ENCODE assay signal across 23 mouse cellular contexts in genomic region chr14:86421881-86422280, GRCm38 (mm10).
DNase-seq lines count a peak whose midpoint lies in the region; ATAC-seq and TF ChIP-seq lines count a peak whose summit lies in the region.
"Had no signal": no experiment of that assay in that cellular context is flagged by ENCODE, and none has a peak within 500 bp of the region (broad histone marks: within the 10 kb centered on the region; RNA-seq: fewer than 3 reads in every experiment).

No protein-coding gene starts in this region.

- no peak for ATAC-seq in kidney, embryonic 15.5 days (replicated peaks; ENCODE audit: low FRiP score)
- peak; percentile 51; the same call in 1 of the 2 replicates for ATAC-seq in kidney, embryonic 16.5 days (ENCODE audit: low FRiP score, low TSS enrichment)
- ATAC-seq: forebrain, postnatal 0 days; inflammation-experienced regulatory T-cells, adult 6 months; midbrain, embryonic 15.5 days; Patski had no signal

- DNase-seq in kidney, adult 11 months, result peak; percentile 78
- peak; percentile 91 for DNase-seq in kidney, adult 2 months
- DNase-seq in kidney, postnatal 36 days, result peak; percentile 74 to 84
- no peak for DNase-seq in right cerebral cortex, postnatal 25 days
- DNase-seq in lung, postnatal 4 days, result no peak
- DNase-seq: adrenal gland, postnatal 10 days; cerebellum, adult 9-10 months; forebrain, postnatal 0 days; heart, postnatal 14 days; layer of hippocampus, adult 9-11 months; spleen, adult 18-20 months; thymus, postnatal 14 days had no signal

- no peaks in the 10 kb centered on the region for H3K36me3 ChIP-seq in kidney, embryonic 15.5 days
- no peaks in the 10 kb centered on the region for H3K36me3 ChIP-seq in kidney, adult 2 months (ENCODE audit: control insufficient read depth, insufficient read depth, low read length)
- H3K36me3 ChIP-seq in kidney, embryonic 16.5 days (ENCODE audit: insufficient read depth, low read length), result no peaks in the 10 kb centered on the region
- H3K36me3 ChIP-seq: hindbrain, embryonic 10.5 days; hindbrain, embryonic 15.5 days; limb, embryonic 10.5 days; limb, embryonic 15.5 days; midbrain, embryonic 15.5 days had no signal

- no peak overlapping the region for H3K27ac ChIP-seq in kidney, embryonic 15.5 days
- peak overlapping the region; percentile 52; the same call in 1 of the 2 replicates for H3K27ac ChIP-seq in kidney, adult 2 months (ENCODE audit: insufficient read depth, low read depth, low read length)
- H3K27ac ChIP-seq in kidney, embryonic 16.5 days (ENCODE audit: low read length), result no peak overlapping the region
- H3K27ac ChIP-seq: hindbrain, embryonic 10.5 days; hindbrain, embryonic 15.5 days; limb, embryonic 10.5 days; limb, embryonic 15.5 days; macrophage; midbrain, embryonic 15.5 days had no signal

- H3K4me2 ChIP-seq in kidney, embryonic 15.5 days, result no peak overlapping the region
- no peak overlapping the region for H3K4me2 ChIP-seq in kidney, embryonic 16.5 days (replicated peaks; ENCODE audit: low read depth, low read length)
- H3K4me2 ChIP-seq: hindbrain, embryonic 15.5 days; limb, embryonic 15.5 days; midbrain, embryonic 15.5 days had no signal

- no peaks in the 10 kb centered on the region for H3K4me1 ChIP-seq in kidney, embryonic 15.5 days
- peaks cover 3% of the 10 kb centered on the region; the same call in 1 of the 2 replicates for H3K4me1 ChIP-seq in kidney, adult 2 months (ENCODE audit: control insufficient read depth, insufficient read depth, low read length)
- H3K4me1 ChIP-seq in kidney, embryonic 16.5 days (ENCODE audit: insufficient read depth, low read length), result no peaks in the 10 kb centered on the region
- H3K4me1 ChIP-seq: hindbrain, embryonic 10.5 days; hindbrain, embryonic 15.5 days; limb, embryonic 10.5 days; limb, embryonic 15.5 days; midbrain, embryonic 15.5 days had no signal

- no peak for TF ChIP-seq POLR2A in kidney, adult 2 months (IDR thresholded peaks at IDR 0.05; ENCODE audit: low read depth, low read length)

- no peaks in the 10 kb centered on the region for H3K9me3 ChIP-seq in kidney, embryonic 15.5 days (replicated peaks)
- H3K9me3 ChIP-seq in kidney, embryonic 16.5 days (ENCODE audit: low read length), result no peaks in the 10 kb centered on the region
- H3K9me3 ChIP-seq: hindbrain, embryonic 10.5 days; hindbrain, embryonic 15.5 days; limb, embryonic 10.5 days; limb, embryonic 15.5 days; midbrain, embryonic 15.5 days had no signal

- H3K4me3 ChIP-seq in kidney, embryonic 15.5 days (replicated peaks), result no peak overlapping the region
- no peak overlapping the region for H3K4me3 ChIP-seq in kidney, adult 2 months (ENCODE audit: insufficient read depth, low read depth, low read length)
- no peak overlapping the region for H3K4me3 ChIP-seq in kidney, embryonic 16.5 days (ENCODE audit: low read length)
- H3K4me3 ChIP-seq: erythroblast, embryonic 14.5 days; hindbrain, embryonic 10.5 days; hindbrain, embryonic 15.5 days; limb, embryonic 10.5 days; limb, embryonic 15.5 days; midbrain, embryonic 15.5 days had no signal

- WGBS in kidney, embryonic 15.5 days, result 62% methylated on average over 5 of the region's 5 CpGs
- WGBS in kidney, adult 2 months, result 33% methylated on average over 5 of the region's 5 CpGs
- WGBS in kidney, embryonic 16.5 days, result 54% methylated on average over 5 of the region's 5 CpGs

- H3K9ac ChIP-seq in kidney, embryonic 15.5 days, result no peak overlapping the region
- no peak overlapping the region for H3K9ac ChIP-seq in kidney, embryonic 16.5 days (replicated peaks; ENCODE audit: low read length)
- H3K9ac ChIP-seq: forebrain, postnatal 0 days; hindbrain, embryonic 15.5 days; limb, embryonic 15.5 days; midbrain, embryonic 15.5 days had no signal

- no peaks in the 10 kb centered on the region for H3K27me3 ChIP-seq in kidney, embryonic 15.5 days
- H3K27me3 ChIP-seq in kidney, adult 2 months (replicated peaks; ENCODE audit: control insufficient read depth, insufficient read depth, low read length), result no peaks in the 10 kb centered on the region
- no peaks in the 10 kb centered on the region for H3K27me3 ChIP-seq in kidney, embryonic 16.5 days (ENCODE audit: insufficient read depth, low read length)
- H3K27me3 ChIP-seq: hindbrain, embryonic 15.5 days; limb, embryonic 15.5 days; midbrain, embryonic 15.5 days had no signal

- no peak for TF ChIP-seq CTCF in kidney, adult 2 months (conservative IDR thresholded peaks at IDR 0.05; ENCODE audit: insufficient read depth, insufficient read length, low read depth, low read length)

Comparison
In these comparisons a context has a peak if more than half of its experiments do, and no peak if none do; other contexts are left out.
1. DNase-seq: peak in kidney, adult 11 months (single experiment), kidney, adult 2 months (single experiment) and kidney, postnatal 36 days (2 of 2); none in right cerebral cortex, postnatal 25 days (single experiment) and lung, postnatal 4 days (0 of 2).